Mouse (Mus musculus) brain, adult 2 months (tissue): ENCODE measurements at regions not wholly inside any gene's neighbourhood (a gene's known extent, or its start where the extent isn't known, plus 50 kb on each side); places are given as distances from the start of the nearest gene placed in this dataset.

Experiments
- DNase-seq: peaks from one replicate; pipeline ENCODE4 v3.0.0; 2011; ENCODE audit warnings: low read depth, low spot score

DNA sequence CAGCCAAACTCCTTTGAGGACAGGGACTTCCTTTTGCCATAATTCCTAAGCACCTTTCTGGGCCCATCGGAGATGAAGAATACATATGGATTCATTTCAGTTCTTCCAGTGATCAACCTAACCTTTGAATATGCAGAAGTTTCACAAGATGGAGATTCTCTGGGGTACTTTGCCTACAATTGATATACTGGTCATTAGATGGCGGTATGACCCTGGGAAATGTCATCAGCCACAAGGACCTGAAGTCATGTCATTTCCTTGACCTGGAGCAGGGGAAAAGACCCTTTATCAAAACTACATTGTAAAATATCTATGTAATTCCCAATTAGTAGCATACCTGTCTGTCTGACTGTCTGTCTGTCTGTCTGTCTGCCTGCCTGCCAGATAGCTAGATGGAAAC, 164.0 kb upstream of the Slc24a3 start:
- DNase-seq = no peak

DNA sequence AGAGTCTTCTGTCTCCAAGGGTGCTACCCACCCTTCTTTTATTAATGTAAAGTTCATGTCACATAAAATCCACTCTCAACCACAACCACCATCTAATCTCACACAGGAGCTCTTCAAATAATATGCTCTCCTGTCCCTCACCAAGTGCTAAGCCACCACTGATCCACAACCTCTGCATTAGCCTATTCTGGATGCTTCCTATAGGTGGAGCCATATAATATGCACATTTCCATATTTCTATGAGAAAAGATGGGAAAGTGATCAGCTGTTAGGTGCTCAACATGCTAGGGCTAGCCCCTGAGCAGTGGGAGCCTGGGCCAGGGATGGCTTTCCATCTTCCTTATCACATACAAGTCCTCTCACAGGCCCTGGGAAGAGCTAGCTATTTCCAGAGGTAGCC, 156.9 kb upstream of the Slc24a3 start:
- peak; percentile 12 for DNase-seq

DNA sequence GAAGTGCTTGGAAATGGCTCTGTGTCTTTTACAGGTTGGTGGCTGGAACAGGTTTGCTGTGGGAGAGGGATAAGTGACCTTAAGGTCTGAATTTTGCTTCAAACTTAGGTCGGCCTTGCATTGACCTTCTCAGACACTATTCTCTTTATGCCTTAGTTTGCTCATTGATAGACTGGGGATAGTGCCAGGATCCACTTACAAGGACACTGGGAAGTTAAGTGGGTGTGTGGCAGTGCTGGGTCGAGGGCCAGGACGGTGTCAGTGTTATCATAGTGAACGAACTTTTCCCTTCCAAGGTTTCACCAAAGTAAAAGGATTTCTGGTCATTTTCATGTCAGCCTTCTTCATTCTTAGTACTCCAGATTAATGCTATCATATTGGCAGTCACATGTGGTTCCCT, 156.3 kb upstream of the Slc24a3 start:
- DNase-seq = no peak

DNA sequence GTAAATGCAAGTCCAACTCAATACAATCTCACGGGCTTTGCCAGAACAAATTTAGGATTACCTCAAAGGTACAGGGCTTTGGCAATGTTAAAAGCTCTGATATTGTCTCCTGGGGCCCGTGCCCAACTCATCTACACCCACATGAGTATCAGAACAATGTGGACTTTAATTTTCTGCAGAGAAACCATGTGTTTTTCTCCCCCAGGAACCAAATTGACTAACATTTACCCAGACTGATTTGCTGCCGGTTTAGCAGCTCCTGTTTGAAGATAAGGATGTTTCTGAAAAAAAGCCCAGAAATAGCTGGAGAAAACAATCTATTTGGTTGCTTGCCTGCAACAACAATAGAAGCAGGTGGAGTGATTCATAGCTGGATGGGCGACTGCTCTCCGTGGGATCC, 151.6 kb upstream of the Slc24a3 start:
- DNase-seq = peak; percentile 41

DNA sequence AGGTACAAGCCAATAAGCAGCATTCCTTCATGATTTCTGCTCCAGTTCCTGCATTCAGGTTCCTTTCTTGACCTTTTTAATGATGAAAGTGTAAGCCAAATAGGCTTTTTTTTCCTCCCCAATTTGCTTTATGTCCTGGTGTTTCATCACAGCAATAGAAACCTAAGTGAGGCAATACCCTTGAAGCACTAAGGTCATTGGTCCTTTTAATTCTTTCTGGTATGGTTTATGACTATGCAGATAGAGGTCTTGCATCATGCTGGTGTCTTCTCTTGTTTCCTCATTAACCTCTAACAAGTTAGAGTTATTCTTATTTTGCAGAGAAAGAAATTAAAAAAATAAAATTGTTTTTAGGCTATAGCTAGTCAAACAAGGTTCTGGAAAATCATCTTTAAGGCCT, 150.6 kb upstream of the Slc24a3 start:
- no peak for DNase-seq

DNA sequence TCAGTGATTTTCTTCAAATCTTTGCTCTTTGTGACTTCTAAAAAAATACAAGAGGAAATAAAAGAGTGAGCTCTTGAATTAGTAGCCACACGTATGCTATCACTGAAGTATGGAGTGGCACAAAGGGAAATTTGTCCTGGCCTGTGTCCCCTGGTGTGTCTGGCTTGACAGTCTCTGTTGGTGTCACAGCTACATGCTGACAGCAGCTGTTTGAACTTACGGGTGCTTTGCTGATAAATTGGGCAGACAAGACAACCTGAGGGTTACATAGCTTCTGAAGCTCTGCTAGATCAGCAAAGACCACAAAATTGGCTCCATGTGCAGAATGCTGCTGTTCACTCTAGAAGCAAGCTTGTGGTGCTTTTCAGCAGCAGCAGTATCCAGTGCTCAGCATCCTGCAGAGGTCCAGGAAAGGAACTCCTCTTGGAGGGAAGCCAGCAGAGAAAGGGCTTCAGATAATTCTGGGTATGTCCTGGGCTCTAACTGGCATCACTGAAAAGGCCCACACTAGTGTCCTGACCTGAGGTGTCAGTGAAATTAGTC, 149.9 kb upstream of the Slc24a3 start:
- peak; percentile 20 for DNase-seq

DNA sequence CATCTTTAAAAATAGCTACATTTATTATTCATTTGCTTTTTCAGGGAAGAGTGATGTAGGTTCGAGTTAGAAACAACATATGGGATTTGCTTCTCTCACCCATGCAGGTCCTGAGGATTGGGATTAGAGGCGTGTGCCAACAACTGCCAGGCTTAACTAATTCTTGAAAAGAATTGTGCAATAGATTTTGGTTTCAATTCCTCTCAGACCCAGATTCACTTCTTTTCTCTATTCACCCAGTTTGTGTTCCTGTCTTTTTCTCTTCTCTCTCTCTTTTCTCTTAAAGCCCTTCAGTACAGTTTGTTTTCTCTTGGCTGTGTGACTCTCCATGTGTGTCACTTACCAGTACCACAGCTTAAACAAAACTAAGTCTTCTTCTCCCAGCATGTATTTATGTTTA, 119.8 kb upstream of the Slc24a3 start:
- no peak for DNase-seq

DNA sequence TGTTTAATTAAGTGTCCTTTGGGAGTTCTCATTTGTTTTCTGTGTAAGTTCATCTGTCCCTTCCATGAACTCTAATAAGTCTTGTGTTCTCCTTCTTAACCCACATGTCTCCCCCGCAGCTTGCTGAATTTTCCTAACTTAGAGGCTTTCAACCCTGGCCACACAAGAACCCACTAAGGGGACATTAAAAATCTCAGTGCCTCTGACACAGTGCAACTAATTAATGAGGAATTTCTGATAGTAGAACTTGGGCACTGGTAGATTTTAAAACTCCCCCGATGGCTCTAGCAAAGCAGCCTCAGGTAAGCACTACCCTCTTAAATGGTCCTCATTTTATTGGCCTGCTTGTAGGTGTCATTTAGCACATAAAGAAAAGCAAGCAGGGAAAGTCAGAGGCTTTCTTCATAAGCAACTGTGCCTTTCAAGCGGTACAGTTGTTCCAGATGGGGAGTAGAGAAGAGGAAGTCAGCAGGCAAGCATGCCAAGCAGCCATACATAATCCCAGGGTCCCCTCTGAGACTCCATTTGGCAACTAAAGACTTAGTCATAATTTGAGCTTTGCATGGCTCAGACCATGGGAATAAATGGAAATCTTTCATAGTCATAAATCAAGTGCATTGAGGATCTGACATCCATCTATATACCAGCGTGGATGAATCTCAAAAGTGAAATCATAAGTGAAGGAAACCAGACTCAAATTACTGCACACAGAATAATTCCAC, 117.7 kb upstream of the Slc24a3 start:
- DNase-seq = no peak

DNA sequence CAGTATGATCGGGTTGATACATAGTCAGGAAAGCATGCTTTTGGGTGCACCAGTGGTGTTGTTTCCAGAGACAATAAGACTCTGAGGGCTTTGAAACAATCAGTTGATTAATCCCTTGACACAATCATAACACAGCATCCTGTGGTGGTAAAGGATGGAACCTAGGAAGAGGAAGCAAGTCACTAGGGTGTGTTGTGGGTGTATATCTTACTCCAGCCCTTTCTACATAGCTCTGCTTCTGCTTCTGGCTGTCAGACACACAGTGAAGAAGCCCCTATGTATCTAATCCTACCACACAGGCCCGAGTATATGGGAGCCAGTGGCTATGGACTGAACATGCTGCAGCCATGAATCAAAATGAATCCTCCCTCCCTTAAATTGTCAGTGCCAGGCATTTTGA, 115.1 kb upstream of the Slc24a3 start:
- DNase-seq = no peak

DNA sequence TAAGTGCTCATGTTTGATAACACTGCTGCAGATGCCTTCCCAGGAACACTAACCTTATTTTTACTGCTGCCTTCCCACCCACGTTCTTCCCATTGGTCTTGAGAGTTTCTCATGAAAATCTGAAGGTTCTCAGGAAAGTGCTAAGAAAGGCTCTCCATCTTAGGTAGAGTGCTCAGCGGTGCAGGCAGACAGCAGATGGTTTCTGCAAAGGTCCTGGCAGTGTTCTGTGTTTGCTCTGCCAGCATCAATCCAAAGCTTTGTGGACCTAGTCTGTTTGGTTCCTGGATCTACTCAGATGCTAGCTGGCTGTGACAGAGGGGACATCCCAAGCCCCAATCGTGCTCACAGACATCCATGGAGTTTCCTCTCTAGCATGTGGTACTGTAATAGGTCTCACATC, 111.3 kb upstream of the Slc24a3 start:
- peak; percentile 81 for DNase-seq

DNA sequence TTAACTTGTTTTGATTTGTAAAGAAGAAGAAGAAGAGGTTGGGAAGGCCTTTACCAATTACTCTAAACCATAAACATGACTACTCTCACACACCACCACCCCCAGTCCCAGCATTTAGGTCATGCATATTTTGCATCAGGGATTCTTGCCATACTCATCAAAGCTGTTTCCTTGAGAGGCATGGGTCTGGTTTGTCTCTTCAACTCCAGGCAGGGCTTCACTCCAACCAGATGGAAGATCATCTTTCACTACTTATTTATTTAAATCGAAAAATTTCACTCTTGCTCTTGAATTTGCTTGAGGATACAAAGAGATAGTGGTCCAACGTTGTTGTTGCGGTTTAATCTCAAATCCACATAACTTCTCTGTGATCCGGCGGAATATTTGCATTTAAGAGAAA, 110.8 kb upstream of the Slc24a3 start:
- DNase-seq = peak; percentile 20

DNA sequence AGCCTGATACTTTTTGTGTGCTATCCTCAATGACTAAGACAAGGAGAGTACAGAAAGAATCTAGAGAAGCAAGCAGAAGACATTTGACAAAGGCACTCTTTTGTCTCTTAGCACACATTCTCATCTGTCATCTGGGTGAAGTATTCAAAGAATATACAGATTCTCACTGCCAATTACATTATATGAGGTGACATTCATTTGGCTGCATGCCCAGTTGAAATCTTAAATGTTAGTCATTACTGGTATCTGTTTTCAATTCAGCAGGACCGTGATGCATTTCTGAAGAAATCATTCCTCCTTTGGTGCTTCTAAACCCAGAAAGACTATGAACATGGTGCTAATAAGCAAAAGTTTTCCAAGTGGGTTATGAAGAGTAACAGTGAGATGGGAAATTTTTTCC, 97.6 kb upstream of the Slc24a3 start:
- no peak for DNase-seq

DNA sequence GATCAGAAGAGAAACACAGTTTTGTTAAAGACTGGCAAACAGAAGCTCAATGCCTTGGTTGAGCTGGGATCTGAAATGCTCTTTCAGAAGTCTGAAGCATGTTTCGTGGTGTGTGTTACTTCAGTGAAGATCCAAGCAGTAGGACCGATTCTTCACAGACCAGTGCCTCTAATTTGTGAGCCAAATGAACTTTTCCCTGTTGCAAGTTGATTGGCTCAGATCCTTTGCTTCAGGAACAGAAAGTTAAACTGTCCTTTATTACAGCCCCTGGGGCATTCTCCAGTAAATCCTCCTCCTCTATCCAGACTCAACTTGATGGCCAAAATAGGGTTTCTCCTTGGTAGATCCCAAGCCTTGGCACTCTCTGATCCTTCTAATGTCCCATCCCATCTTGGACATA, 85.6 kb upstream of the Slc24a3 start:
- DNase-seq = no peak

DNA sequence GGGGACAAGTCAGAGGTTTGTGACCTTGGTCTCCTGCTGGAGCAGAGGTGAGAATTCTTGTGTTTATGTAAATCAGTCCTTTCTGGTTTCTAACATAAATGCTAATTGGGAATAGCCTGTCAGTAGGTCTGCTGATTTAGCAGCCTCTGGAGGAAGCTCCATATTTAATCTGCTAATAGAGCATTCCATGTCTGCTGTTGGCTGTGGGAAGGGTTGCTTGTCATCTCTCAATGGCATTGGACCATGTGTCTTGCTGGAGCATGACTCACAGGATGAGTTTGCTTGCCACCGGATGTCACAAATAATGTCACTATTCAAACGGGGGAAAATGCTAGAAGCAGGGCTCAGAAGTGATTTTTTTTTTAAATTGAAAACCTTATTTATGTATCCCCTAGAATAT, 82.9 kb upstream of the Slc24a3 start:
- DNase-seq = peak; percentile 46

DNA sequence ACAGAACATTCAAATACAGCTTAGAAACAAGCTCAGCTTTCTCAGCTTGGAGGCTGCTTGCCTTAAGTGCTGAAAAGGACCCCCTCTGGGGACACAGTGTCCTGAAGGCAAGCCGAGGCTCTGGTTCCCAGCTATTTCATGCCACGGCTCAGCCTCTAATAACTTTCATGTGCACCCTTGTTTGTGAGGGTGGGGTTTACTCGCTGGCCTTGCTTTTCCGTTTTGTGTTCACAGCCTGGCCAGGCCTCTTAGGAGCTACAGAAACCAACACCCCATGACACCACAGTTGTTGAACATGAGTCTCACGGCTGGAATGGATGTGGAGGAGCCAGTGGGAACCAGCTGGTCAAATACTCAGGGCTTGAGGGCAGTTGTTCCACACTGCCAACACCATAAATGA, 81.4 kb upstream of the Slc24a3 start:
- DNase-seq = no peak

DNA sequence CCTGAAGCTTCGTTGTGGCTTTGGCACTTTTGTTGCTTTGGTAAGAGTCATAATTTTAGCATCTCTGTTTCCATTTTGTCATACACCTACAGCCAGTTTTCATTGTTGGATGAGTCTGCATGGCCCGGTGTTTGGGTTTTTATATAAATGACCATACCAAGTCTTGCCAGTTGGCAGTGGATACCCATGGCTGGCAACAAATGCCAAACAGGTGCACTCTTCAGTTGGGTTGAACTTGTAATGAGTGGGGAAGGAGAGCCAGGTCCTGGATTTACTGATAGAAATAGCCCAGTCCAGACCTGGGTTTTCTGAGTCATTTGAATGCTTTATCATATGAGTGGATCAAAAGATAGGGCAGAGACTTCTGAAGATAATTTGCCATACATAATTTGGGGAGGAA, 64.3 kb upstream of the Slc24a3 start:
- DNase-seq = peak; percentile 85

DNA sequence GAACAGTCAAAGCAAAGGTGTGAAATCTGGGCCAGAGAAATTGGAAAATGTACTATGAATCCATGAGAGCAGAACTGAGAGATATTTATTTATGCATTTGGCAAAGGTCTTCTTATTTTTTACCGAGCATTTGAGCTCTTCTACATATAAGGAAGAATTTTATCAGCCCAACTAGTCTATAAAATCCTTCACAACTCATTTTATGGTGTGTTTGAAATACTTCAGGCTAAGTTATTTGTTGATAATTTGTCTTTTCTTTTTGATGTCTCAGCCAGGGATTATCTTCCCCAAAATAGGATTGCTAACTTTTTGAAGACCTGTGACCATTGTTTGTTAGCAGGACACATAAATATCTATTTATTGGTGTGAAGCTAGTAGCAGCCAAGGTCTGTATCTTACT, 55.9 kb upstream of the Slc24a3 start:
- no peak for DNase-seq

DNA sequence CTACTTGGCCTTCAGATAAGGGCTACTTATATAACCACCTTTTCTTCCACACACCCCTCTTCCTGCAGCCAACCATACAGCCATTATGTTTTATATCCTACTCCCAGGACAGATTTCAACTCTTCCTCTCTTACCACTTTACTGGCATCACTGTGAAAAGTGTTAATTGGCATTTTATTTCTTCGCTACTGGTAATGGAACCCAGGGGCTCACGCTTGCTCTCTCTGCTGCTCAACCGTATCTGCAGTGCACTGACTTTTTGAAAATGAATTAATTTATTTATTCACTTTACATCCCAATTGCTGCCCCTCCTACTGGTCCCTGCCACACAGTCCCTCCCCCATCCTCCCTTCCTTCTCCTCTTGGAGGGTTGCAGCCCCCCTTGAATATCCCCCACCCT, 52.5 kb upstream of the Slc24a3 start:
- DNase-seq = no peak
